Mouse (Mus musculus) lung, postnatal 0 days (tissue): ENCODE data around the gene Fam8a1. TPM values are rescaled to one million over a fixed set of nuclear protein-coding genes. Genes with fewer than 3 reads are reported as not detected.

ENCODE experiments used
- ATAC-seq: fragments of 200-750 bp; cut with Nextera tagmentation; 2 replicates; pipeline ENCODE4 v1.8.0; 2017; ENCODE audit warnings: moderate library complexity
- DNase-seq: peaks from one replicate; pipeline ENCODE4 v3.0.0-alpha.2; 2016; ENCODE audit warnings: low spot score
- H3K27ac ChIP-seq: fragments of 300-500 bp; sonication (generic); 2 replicates; pipeline ENCODE4 v1.5.1; 2014; ENCODE audit warnings: antibody characterized with exemption, mild to moderate bottlenecking, low read length, mixed read lengths
- H3K27me3 ChIP-seq: fragments of 300-500 bp; sonication (generic); replicated peaks from 2 replicates; pipeline ENCODE4 v1.6.1; 2014; ENCODE audit warnings: low read length, mixed read lengths; ENCODE audit not compliant: insufficient read depth
- H3K36me3 ChIP-seq: fragments of 300-500 bp; sonication (generic); 2 replicates; pipeline ENCODE4 v1.6.1; 2014; ENCODE audit warnings: low read length, mixed read lengths; ENCODE audit not compliant: insufficient read depth
- H3K4me1 ChIP-seq: fragments of 300-500 bp; sonication (generic); 2 replicates; pipeline ENCODE4 v1.6.1; 2014; ENCODE audit warnings: antibody characterized with exemption, low read depth, low read length, mixed read lengths; ENCODE audit not compliant: insufficient read depth
- H3K4me2 ChIP-seq: fragments of 300-500 bp; sonication (generic); replicated peaks from 2 replicates; pipeline ENCODE4 v1.6.1; 2014; ENCODE audit warnings: low read depth, mild to moderate bottlenecking, low read length, moderate library complexity, mixed read lengths
- H3K4me3 ChIP-seq: fragments of 300-500 bp; sonication (generic); 2 replicates; pipeline ENCODE4 v1.5.1; 2014; ENCODE audit warnings: low read depth, low read length
- H3K9ac ChIP-seq: fragments of 300-500 bp; sonication (generic); replicated peaks from 2 replicates; pipeline ENCODE4 v1.6.1; 2014; ENCODE audit warnings: low read depth, mild to moderate bottlenecking
- H3K9me3 ChIP-seq: fragments of 300-500 bp; sonication (generic); 2 replicates; pipeline ENCODE4 v1.6.1; 2016; ENCODE audit warnings: low read length, mixed read lengths
- CTCF ChIP-seq: IDR thresholded peaks from 2 replicates; pipeline ENCODE4 v1.5.1; 2016; ENCODE audit warnings: antibody characterized with exemption, mild to moderate bottlenecking
- EP300 ChIP-seq: IDR thresholded peaks from 2 replicates; pipeline ENCODE4 v1.6.1; 2016; ENCODE audit warnings: antibody characterized with exemption, mild to moderate bottlenecking, control low read depth
- WGBS: fragments of 180-500 bp; shearing (Covaris S2); extraction: QIAGEN DNeasy Blood & Tissue Kit; methylation state at CpG from one replicate; pipeline ENCODE4 v1.1.7; 2014; 5-methylcytosine and 5-hydroxymethylcytosine counted together
- polyA plus RNA-seq: library from polyadenylated mRNA; unstranded; fragments of >200 nt; fragmentation: Nextera tagmentation; extraction: Ambion mirVana; gene quantifications from 2 replicates; pipeline ENCODE4 v1.2.1, GENCODE M21; 2015

Gene Fam8a1
- polyA plus RNA-seq, 1 experiment from 2014 or later, result 12.7 TPM

GRCm38 (mm10) chr13:46725227-46725626, 55.9 kb downstream of the Fam8a1 start:
- Histone ChIP-seq H3K36me3 (no peaks in the 10 kb centered on the region), H3K9ac (no peak overlapping the region), H3K27me3 (no peaks in the 10 kb centered on the region), H3K4me3 (0 out of 2 replicates have a peak overlapping the region, but pooled peaks have one; percentile 0), H3K9me3 (no peaks in the 10 kb centered on the region), H3K27ac (no peak overlapping the region), H3K4me2 (no peak overlapping the region), H3K4me1 (peaks cover 8% of the 10 kb centered on the region)
- 13% methylated on average over 2 of the region's 2 CpGs for WGBS
- DNase-seq (peak; percentile 60), ATAC-seq (no peak)
- TF ChIP-seq CTCF, result no peak
- TF ChIP-seq EP300, result no peak

DNA sequence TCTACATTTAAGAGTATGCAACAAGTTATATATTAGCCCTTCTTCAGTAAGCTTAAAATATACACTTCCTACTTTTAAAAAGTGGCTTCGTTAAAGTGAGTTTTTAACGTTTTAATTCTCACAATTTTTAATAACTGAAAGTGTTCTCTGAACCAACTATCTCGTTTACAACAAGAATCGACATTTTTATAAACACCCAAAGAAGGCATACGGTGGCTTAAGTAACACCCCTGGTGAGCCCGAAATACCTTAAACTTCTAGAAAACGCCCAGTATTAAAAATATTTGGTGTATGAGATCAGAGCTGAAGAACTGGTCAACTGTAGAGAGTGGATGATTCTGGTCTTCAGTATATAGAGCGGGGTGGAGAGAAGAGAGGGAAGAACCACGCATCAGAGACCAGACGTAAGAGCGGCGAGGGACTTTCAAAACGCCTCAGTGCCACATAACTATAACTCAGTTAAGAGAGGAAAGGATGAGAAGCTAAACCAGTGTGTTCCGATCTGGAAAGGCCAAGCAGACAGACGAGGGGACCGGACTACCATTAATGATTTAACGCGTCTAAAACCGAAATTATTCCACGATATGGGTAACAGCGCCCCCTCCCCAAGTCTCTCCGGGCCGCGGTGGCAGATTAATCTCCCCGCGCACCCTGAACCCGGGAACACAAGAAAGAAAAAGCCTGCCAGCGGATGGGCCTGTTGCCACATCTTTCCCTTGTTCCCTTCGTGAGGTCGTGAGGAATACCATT, 57.1 kb downstream of the Fam8a1 start:
- DNase-seq, result peak; percentile 72
- H3K4me2 ChIP-seq, result peak overlapping the region; percentile 85
- peak overlapping the region; percentile 97 for H3K4me3 ChIP-seq
- under 1% methylated on average over 30 of the region's 30 CpGs for WGBS
- no peaks in the 10 kb centered on the region for H3K36me3 ChIP-seq
- H3K9me3 ChIP-seq, result no peaks in the 10 kb centered on the region
- no peak for ATAC-seq
- H3K9ac ChIP-seq, result peak overlapping the region; percentile 93
- peaks cover 8% of the 10 kb centered on the region for H3K4me1 ChIP-seq
- H3K27ac ChIP-seq, result peak overlapping the region; percentile 98
- H3K27me3 ChIP-seq, result no peaks in the 10 kb centered on the region
- TF ChIP-seq EP300 (no peak), CTCF (peak; percentile 8; the same call in 1 of the 2 replicates)

DNA sequence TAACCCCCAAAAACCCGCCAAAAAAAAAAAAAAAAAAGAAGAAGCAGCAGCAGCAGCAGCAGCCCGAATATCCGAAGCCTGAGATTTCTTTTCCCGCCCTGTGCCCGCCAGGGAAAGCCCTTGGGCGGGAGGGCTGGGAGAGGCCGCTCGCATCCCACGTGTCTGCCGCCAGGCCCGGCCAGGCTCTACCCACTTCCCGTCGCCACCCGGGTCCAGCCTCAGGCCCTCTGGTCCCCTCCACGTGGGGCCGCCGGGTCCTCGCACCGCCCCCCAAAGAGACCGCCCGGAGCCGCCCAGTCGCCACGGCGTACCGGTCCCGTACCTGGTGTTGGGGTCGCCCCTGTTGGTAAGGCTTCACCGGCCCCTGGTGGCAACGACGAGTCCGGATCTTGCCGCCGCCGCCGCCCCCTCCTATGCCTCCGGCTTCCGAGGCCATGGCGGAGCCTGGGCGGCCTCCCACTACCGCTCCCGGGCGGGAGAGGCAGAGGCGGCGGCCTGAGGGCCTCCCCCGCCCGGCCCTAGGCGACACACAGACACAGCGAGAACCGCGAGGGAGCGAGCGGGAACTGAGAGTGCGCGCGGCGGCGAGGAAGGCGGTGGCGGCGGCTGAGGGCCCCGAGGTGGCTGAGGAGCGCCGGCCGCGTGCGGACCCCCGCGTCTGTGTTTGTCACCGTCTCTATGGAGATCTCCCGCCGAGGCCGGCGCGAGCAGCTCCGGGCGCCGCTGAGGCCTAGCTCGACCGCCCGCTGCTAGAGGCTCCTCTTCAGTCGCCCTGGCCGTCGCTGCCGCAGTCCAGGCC, 57.9 kb downstream of the Fam8a1 start:
- Histone ChIP-seq H3K4me2 (peak overlapping the region; percentile 85), H3K27me3 (no peaks in the 10 kb centered on the region), H3K9ac (peak overlapping the region; percentile 93), H3K4me1 (peaks cover 8% of the 10 kb centered on the region), H3K36me3 (no peaks in the 10 kb centered on the region), H3K4me3 (peak overlapping the region; percentile 97), H3K27ac (peak overlapping the region; percentile 98), H3K9me3 (no peaks in the 10 kb centered on the region)
- WGBS, result under 1% methylated on average over 56 of the region's 85 CpGs
- ATAC-seq, result peak; percentile 77
- peak; percentile 83 for DNase-seq
- TF ChIP-seq CTCF (peak; percentile 29), EP300 (no peak)

Other genes with a start within 250 kb of the Fam8a1 start
- gene Cap2, start 167.7 kb upstream of the Fam8a1 start, polyA plus RNA-seq, result 5.3 and 5.8 TPM in 2 replicates
- gene Nup153, start 58.4 kb downstream of the Fam8a1 start, polyA plus RNA-seq, result 14.0 and 16.9 TPM in 2 replicates